Mouse (Mus musculus): ENCODE data around the gene Kcnip1. TPM values are rescaled to one million over a fixed set of nuclear protein-coding genes. Genes with fewer than 3 reads are reported as not detected.

Gene Kcnip1
- total RNA-seq, 2 experiments from 2014 or later, result 30.6 to 31.3 TPM

- no peak for DNase-seq (ENCODE audit: low spot score in 2 of 2)
These were observed 84.4 kb downstream of the Kcnip1 start for GRCm38 (mm10) chr11:33908360-33909175.

GRCm38 (mm10) chr11:33903494-33903893, 89.5 kb downstream of the Kcnip1 start:
- no peak for DNase-seq (ENCODE audit: low spot score in 2 of 2)

GRCm38 (mm10) chr11:33902377-33902776, 90.6 kb downstream of the Kcnip1 start:
- DNase-seq (ENCODE audit: low spot score in 2 of 2), result no peak

- DNase-seq (ENCODE audit: low spot score in 2 of 2), result no peak
These were observed 91.2 kb downstream of the Kcnip1 start for GRCm38 (mm10) chr11:33901783-33902182.

- no peak for DNase-seq (ENCODE audit: low spot score in 2 of 2)
These were observed 101.9 kb downstream of the Kcnip1 start for GRCm38 (mm10) chr11:33891084-33891483.

GRCm38 (mm10) chr11:33890382-33890781, 102.6 kb downstream of the Kcnip1 start:
- no peak for DNase-seq (ENCODE audit: low spot score in 2 of 2)

- DNase-seq (ENCODE audit: low spot score in 2 of 2), result no peak
These were observed 105.3 kb downstream of the Kcnip1 start for GRCm38 (mm10) chr11:33887660-33888059.

GRCm38 (mm10) chr11:33885981-33886380, 107.0 kb downstream of the Kcnip1 start:
- DNase-seq (ENCODE audit: low spot score in 2 of 2), result no peak

GRCm38 (mm10) chr11:33882731-33883328, 110.1 kb downstream of the Kcnip1 start:
- no peak for DNase-seq (ENCODE audit: low spot score in 2 of 2)

GRCm38 (mm10) chr11:33874925-33875324, 118.0 kb downstream of the Kcnip1 start:
- no peak for DNase-seq (ENCODE audit: low spot score in 2 of 2)

GRCm38 (mm10) chr11:33873071-33873781, 119.7 kb downstream of the Kcnip1 start:
- DNase-seq (ENCODE audit: low spot score in 2 of 2), result no peak

GRCm38 (mm10) chr11:33872716-33873048, 120.3 kb downstream of the Kcnip1 start:
- DNase-seq (ENCODE audit: low spot score in 2 of 2), result no peak

- no peak for DNase-seq (ENCODE audit: low spot score in 2 of 2)
These were observed 120.8 kb downstream of the Kcnip1 start for GRCm38 (mm10) chr11:33871998-33872715.

- no peak for DNase-seq (ENCODE audit: low spot score in 2 of 2)
These were observed 122.7 kb downstream of the Kcnip1 start for GRCm38 (mm10) chr11:33870246-33870645.

GRCm38 (mm10) chr11:33869559-33869958, 123.4 kb downstream of the Kcnip1 start:
- DNase-seq (ENCODE audit: low spot score in 2 of 2), result no peak

GRCm38 (mm10) chr11:33866775-33867174, 126.2 kb downstream of the Kcnip1 start:
- DNase-seq (ENCODE audit: low spot score in 2 of 2), result no peak

- DNase-seq (ENCODE audit: low spot score in 2 of 2), result no peak
These were observed 128.7 kb downstream of the Kcnip1 start for GRCm38 (mm10) chr11:33864245-33864644.

- no peak for DNase-seq (ENCODE audit: low spot score in 2 of 2)
These were observed 131.1 kb downstream of the Kcnip1 start for GRCm38 (mm10) chr11:33861823-33862222.

GRCm38 (mm10) chr11:33860905-33861582, 131.9 kb downstream of the Kcnip1 start:
- DNase-seq (ENCODE audit: low spot score in 2 of 2), result no peak

GRCm38 (mm10) chr11:33849614-33850013, 143.3 kb downstream of the Kcnip1 start:
- peak in 1 of 2 experiments; percentile 34 for DNase-seq (ENCODE audit: low spot score in 2 of 2)

GRCm38 (mm10) chr11:33848685-33849084, 144.3 kb downstream of the Kcnip1 start:
- no peak for DNase-seq (ENCODE audit: low spot score in 2 of 2)
